Mouse (Mus musculus) stomach, embryonic 15.5 days (tissue): ENCODE results near the gene Bnc2. TPM values are rescaled to one million over a fixed set of nuclear protein-coding genes. Genes with fewer than 3 reads are reported as not detected.

ENCODE experiments used
- ATAC-seq: fragments of 200-750 bp; cut with Nextera tagmentation; 2 replicates; pipeline ENCODE4 v1.8.0; 2017; ENCODE audit warnings: low read depth, moderate number of reproducible peaks, moderate TSS enrichment; ENCODE audit not compliant: insufficient read depth, low FRiP score
- H3K27ac ChIP-seq: fragments of 300-500 bp; sonication (generic); 2 replicates; pipeline ENCODE4 v1.5.1; 2015; ENCODE audit warnings: mild to moderate bottlenecking, inconsistent platforms
- H3K27me3 ChIP-seq: fragments of 300-500 bp; sonication (generic); replicated peaks from 2 replicates; pipeline ENCODE4 v1.6.1; 2015; ENCODE audit warnings: inconsistent platforms
- H3K36me3 ChIP-seq: fragments of 300-500 bp; sonication (generic); 2 replicates; pipeline ENCODE4 v1.6.1; 2015; ENCODE audit warnings: inconsistent platforms
- H3K4me1 ChIP-seq: fragments of 300-500 bp; sonication (generic); 2 replicates; pipeline ENCODE4 v1.6.1; 2015; ENCODE audit warnings: inconsistent platforms
- H3K4me2 ChIP-seq: fragments of 300-500 bp; sonication (generic); 2 replicates; pipeline ENCODE4 v1.6.1; 2015; ENCODE audit warnings: mild to moderate bottlenecking, inconsistent platforms
- H3K4me3 ChIP-seq: fragments of 300-500 bp; sonication (generic); replicated peaks from 2 replicates; pipeline ENCODE4 v1.5.1; 2015; ENCODE audit warnings: inconsistent platforms
- H3K9ac ChIP-seq: fragments of 300-500 bp; sonication (generic); 2 replicates; pipeline ENCODE4 v1.6.1; 2015; ENCODE audit warnings: inconsistent platforms
- H3K9me3 ChIP-seq: fragments of 300-500 bp; sonication (generic); 2 replicates; pipeline ENCODE4 v1.6.1; 2016; ENCODE audit warnings: inconsistent platforms
- WGBS: fragments of 180-500 bp; shearing (Covaris S2); methylation state at CpG from one replicate; pipeline ENCODE4 v1.1.7; 2015; 5-methylcytosine and 5-hydroxymethylcytosine counted together
- polyA plus RNA-seq: library from polyadenylated mRNA; unstranded; fragments of >200 nt; fragmentation: Nextera tagmentation; extraction: Ambion mirVana; gene quantifications from 2 replicates; pipeline ENCODE4 v1.2.1, GENCODE M21; 2015

Gene Bnc2
- polyA plus RNA-seq, 1 experiment from 2014 or later = 18.0 TPM

GRCm38 (mm10) chr4:84528886-84529789 is 145.9 kb downstream of the Bnc2 start:
- Histone ChIP-seq H3K36me3 (no peaks in the 10 kb centered on the region), H3K9me3 (no peaks in the 10 kb centered on the region), H3K4me1 (0 out of 2 replicates have a peak, but pooled peaks cover 3% of the 10 kb centered on the region), H3K4me3 (no peak overlapping the region), H3K4me2 (no peak overlapping the region), H3K9ac (no peak overlapping the region), H3K27ac (no peak overlapping the region), H3K27me3 (no peaks in the 10 kb centered on the region)
- 83% methylated on average over 11 of the region's 11 CpGs for WGBS
- ATAC-seq = no peak

DNA sequence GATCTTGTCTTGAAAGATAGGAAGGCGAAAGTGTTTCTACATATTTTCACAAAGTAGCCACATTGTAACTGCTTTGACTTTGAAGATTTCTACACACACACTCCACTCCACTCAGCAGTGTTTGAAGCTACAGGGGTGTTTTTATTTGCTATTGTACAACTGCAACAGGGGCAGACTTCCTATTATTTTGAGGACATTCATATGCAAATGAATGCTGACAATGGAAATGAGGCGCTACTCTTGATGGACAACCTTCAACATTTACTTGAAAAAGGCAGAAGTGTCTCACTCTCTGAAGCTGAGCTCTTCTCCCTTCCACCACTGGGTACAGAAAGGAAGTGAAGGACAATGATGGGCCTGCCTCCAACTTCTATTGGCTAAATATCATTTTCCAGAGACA is 146.7 kb downstream of the Bnc2 start:
- no peak for ATAC-seq
- 78% methylated on average over 2 of the region's 2 CpGs for WGBS

GRCm38 (mm10) chr4:84527066-84527933 is 147.8 kb downstream of the Bnc2 start:
- Histone ChIP-seq H3K9ac (no peak overlapping the region), H3K4me2 (no peak overlapping the region), H3K27ac (no peak overlapping the region), H3K27me3 (no peaks in the 10 kb centered on the region), H3K4me3 (no peak overlapping the region), H3K9me3 (no peaks in the 10 kb centered on the region), H3K4me1 (peaks cover 13% of the 10 kb centered on the region; the same call in 1 of the 2 replicates), H3K36me3 (no peaks in the 10 kb centered on the region)
- 33% methylated on average over 15 of the region's 15 CpGs for WGBS
- ATAC-seq = no peak

More for the DNA sequence above, 146.7 kb downstream of the Bnc2 start:
- no peaks in the 10 kb centered on the region for H3K36me3 ChIP-seq
- no peak overlapping the region for H3K4me3 ChIP-seq
- H3K27me3 ChIP-seq = no peaks in the 10 kb centered on the region
- no peak overlapping the region for H3K27ac ChIP-seq
- H3K4me1 ChIP-seq = peaks cover 9% of the 10 kb centered on the region; the same call in 1 of the 2 replicates
- no peak overlapping the region for H3K4me2 ChIP-seq
- no peak overlapping the region for H3K9ac ChIP-seq
- H3K9me3 ChIP-seq = no peaks in the 10 kb centered on the region

GRCm38 (mm10) chr4:84523651-84524221 is 151.3 kb downstream of the Bnc2 start:
- Histone ChIP-seq H3K9ac (no peak overlapping the region), H3K4me3 (no peak overlapping the region), H3K9me3 (no peaks in the 10 kb centered on the region), H3K4me1 (peaks cover 13% of the 10 kb centered on the region; the same call in 1 of the 2 replicates), H3K27me3 (no peaks in the 10 kb centered on the region), H3K27ac (peak overlapping the region; percentile 80), H3K36me3 (no peaks in the 10 kb centered on the region), H3K4me2 (no peak overlapping the region)
- WGBS = 30% methylated on average over 4 of the region's 4 CpGs
- peak; percentile 22; the same call in 1 of the 2 replicates for ATAC-seq

DNA sequence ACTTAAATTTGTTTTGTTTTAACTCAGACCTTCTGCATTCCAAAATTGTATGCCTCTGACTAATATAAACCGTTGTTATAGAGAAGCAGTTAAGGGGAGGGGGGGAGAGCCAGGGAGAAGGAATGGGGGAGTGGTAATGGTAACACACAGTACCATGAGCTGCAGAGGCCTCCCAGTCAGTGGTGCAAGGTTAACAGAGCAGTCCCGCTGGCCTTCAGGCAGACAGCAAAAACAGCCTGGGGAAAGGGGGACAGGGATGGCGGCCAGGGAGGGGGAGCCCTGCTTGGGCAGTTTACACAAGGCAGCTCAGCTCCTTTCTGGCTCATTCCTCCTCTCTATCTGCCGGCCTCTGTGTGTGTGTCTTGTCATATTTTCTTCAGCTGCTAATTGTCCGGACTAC is 151.9 kb downstream of the Bnc2 start:
- H3K27ac ChIP-seq = peak overlapping the region; percentile 80
- 16% methylated on average over 5 of the region's 5 CpGs for whole genome bisulfite sequencing
- no peak overlapping the region; the same call in 1 of the 2 replicates for H3K4me2 ChIP-seq

DNA sequence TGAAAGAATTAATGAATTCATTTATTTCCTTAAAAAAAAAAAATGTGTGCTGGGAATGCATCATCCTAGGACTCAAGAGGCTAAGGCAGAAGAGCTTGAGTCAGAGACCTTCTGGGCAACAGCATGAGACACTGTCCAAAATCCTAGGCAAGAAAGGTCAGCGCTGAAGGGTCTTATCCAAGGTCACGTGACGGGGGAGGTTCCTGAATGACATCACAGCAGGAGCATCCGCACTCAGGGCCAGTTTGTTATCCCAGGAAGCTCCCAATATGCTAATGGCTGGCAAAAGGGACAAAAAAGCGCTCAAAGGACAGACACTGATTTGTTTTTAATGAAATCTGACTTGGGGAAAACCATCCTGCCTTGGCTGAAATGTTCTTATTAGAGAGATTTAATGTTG is 153.5 kb downstream of the Bnc2 start:
- 91% methylated on average over 5 of the region's 5 CpGs for WGBS
- no peak overlapping the region for H3K27ac ChIP-seq
- no peak for ATAC-seq
- no peak overlapping the region for H3K9ac ChIP-seq
- no peaks in the 10 kb centered on the region for H3K9me3 ChIP-seq
- no peak overlapping the region for H3K4me2 ChIP-seq
- H3K27me3 ChIP-seq = no peaks in the 10 kb centered on the region
- H3K36me3 ChIP-seq = no peaks in the 10 kb centered on the region
- H3K4me3 ChIP-seq = no peak overlapping the region
- peaks cover 13% of the 10 kb centered on the region; the same call in 1 of the 2 replicates for H3K4me1 ChIP-seq

More for the DNA sequence above, 151.9 kb downstream of the Bnc2 start:
- H3K4me1 ChIP-seq = peaks cover 13% of the 10 kb centered on the region; the same call in 1 of the 2 replicates
- H3K27me3 ChIP-seq = no peaks in the 10 kb centered on the region
- peak; percentile 63 for ATAC-seq
- H3K9ac ChIP-seq = no peak overlapping the region
- H3K36me3 ChIP-seq = no peaks in the 10 kb centered on the region
- no peaks in the 10 kb centered on the region for H3K9me3 ChIP-seq
- H3K4me3 ChIP-seq = no peak overlapping the region

- Histone ChIP-seq H3K9ac (no peak overlapping the region), H3K4me3 (no peak overlapping the region), H3K9me3 (no peaks in the 10 kb centered on the region), H3K36me3 (no peaks in the 10 kb centered on the region), H3K27me3 (no peaks in the 10 kb centered on the region), H3K4me2 (no peak overlapping the region), H3K4me1 (no peaks in the 10 kb centered on the region), H3K27ac (no peak overlapping the region)
- 78% methylated on average over 1 of the region's 1 CpGs for WGBS
- no peak for ATAC-seq
These were observed 164.6 kb downstream of the Bnc2 start for GRCm38 (mm10) chr4:84510466-84510865.

GRCm38 (mm10) chr4:84507551-84507950 is 167.5 kb downstream of the Bnc2 start:
- WGBS = 85% methylated on average over 3 of the region's 3 CpGs
- Histone ChIP-seq H3K4me1 (peaks cover under 1% of the 10 kb centered on the region; the same call in 1 of the 2 replicates), H3K9ac (no peak overlapping the region), H3K4me3 (no peak overlapping the region), H3K4me2 (no peak overlapping the region), H3K36me3 (no peaks in the 10 kb centered on the region), H3K27ac (no peak overlapping the region), H3K9me3 (no peaks in the 10 kb centered on the region), H3K27me3 (no peaks in the 10 kb centered on the region)
- ATAC-seq = no peak

DNA sequence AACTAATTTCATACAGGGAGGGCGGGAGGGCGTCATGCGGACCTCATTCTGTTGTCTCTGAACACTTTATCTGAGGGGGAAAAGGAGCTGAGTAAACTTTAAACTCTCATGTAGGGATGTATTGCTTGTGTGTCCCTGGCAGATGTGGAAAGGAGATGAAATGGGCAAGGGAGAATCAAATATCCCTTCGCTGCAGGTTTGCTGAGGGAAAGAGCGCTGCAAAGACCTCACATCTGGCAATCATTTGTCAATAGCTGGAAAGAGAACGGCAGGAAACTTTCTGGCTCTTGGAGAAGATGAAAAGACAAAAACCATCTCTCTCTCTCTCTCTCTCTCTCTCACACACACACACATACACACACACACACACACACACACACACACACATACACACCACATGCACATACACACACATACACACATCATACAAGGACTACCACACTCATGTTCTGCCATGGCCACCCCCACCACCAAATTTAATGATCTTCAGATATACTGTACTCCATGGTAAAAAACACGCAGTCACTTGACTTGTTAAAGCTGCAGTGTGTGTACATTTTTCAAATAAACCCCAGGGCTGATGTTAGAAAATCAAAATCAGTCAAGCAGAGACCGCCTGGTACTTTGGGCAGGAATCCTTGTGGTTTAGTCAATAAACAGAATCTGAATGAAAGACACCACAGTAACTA is 172.3 kb downstream of the Bnc2 start:
- H3K4me2 ChIP-seq = no peak overlapping the region
- WGBS = 49% methylated on average over 8 of the region's 8 CpGs
- H3K36me3 ChIP-seq = no peaks in the 10 kb centered on the region
- no peaks in the 10 kb centered on the region for H3K9me3 ChIP-seq
- ATAC-seq = no peak
- H3K27me3 ChIP-seq = no peaks in the 10 kb centered on the region
- H3K9ac ChIP-seq = no peak overlapping the region
- H3K4me1 ChIP-seq = peaks cover 2% of the 10 kb centered on the region; the same call in 1 of the 2 replicates
- H3K4me3 ChIP-seq = no peak overlapping the region
- H3K27ac ChIP-seq = no peak overlapping the region

- Histone ChIP-seq H3K4me2 (no peak overlapping the region), H3K4me3 (no peak overlapping the region), H3K9ac (no peak overlapping the region), H3K36me3 (no peaks in the 10 kb centered on the region), H3K4me1 (peaks cover 2% of the 10 kb centered on the region; the same call in 1 of the 2 replicates), H3K27ac (no peak overlapping the region), H3K27me3 (no peaks in the 10 kb centered on the region), H3K9me3 (no peaks in the 10 kb centered on the region)
- 40% methylated on average over 4 of the region's 4 CpGs for WGBS
- no peak for ATAC-seq
These were observed 174.2 kb downstream of the Bnc2 start for GRCm38 (mm10) chr4:84500796-84501349.

GRCm38 (mm10) chr4:84500259-84500658 is 174.8 kb downstream of the Bnc2 start:
- Histone ChIP-seq H3K4me1 (peaks cover 2% of the 10 kb centered on the region; the same call in 1 of the 2 replicates), H3K4me3 (no peak overlapping the region), H3K27ac (no peak overlapping the region), H3K4me2 (no peak overlapping the region), H3K9me3 (no peaks in the 10 kb centered on the region), H3K27me3 (no peaks in the 10 kb centered on the region), H3K9ac (no peak overlapping the region), H3K36me3 (no peaks in the 10 kb centered on the region)
- ATAC-seq = no peak
- 77% methylated on average over 9 of the region's 9 CpGs for WGBS
